Mouse (Mus musculus) olfactory bulb, adult 2 months (tissue): ENCODE results near the gene Ankrd52. TPM values are rescaled to one million over a fixed set of nuclear protein-coding genes. Genes with fewer than 3 reads are reported as not detected.
"Not testable (repeated sequence)": the region's sequence is repeated elsewhere in the genome, so short reads cannot be mapped to it uniquely, and the experiment has no call there.

Source experiments
- H3K27ac ChIP-seq: fragments of 200-500 bp; 2 replicates; pipeline ENCODE4 v1.5.1; 2012; ENCODE audit warnings: low read depth, low read length; ENCODE audit not compliant: insufficient read depth
- H3K4me1 ChIP-seq: fragments of 200-500 bp; 2 replicates; pipeline ENCODE4 v1.6.1; 2012; ENCODE audit warnings: low read length; ENCODE audit not compliant: control insufficient read depth, insufficient read depth
- H3K4me3 ChIP-seq: fragments of 200-500 bp; 2 replicates; pipeline ENCODE4 v1.5.1; 2012; ENCODE audit warnings: mild to moderate bottlenecking, low read depth, low read length, moderate library complexity; ENCODE audit not compliant: insufficient read depth
- CTCF ChIP-seq: fragments of 200-500 bp; IDR thresholded peaks from 2 replicates; pipeline ENCODE4 v1.5.1; 2012; ENCODE audit warnings: low read depth, mild to moderate bottlenecking, low read length, moderate library complexity; ENCODE audit not compliant: insufficient read depth
- POLR2A ChIP-seq: fragments of 200-500 bp; IDR thresholded peaks from 2 replicates; pipeline ENCODE4 v1.6.1; 2012; ENCODE audit warnings: mild to moderate bottlenecking, low read depth, low read length, moderate library complexity; ENCODE audit not compliant: insufficient read depth
- WGBS: fragments of 180-500 bp; shearing (Covaris S2); methylation state at CpG from one replicate; pipeline ENCODE4 v1.1.7; 2018; 5-methylcytosine and 5-hydroxymethylcytosine counted together
- polyA plus RNA-seq: library from polyadenylated mRNA; stranded (reverse); fragments of >200 nt; gene quantifications from 2 replicates; pipeline ENCODE4 v1.2.4, GENCODE M21; 2012; ENCODE audit warnings: low replicate concordance; ENCODE audit not compliant: missing spikeins, insufficient read depth, insufficient read length

The Ankrd52 gene
- polyA plus RNA-seq = not detected in 2 replicates

- 4% methylated on average over 56 of the region's 73 CpGs for WGBS
- Histone ChIP-seq H3K4me1 (peaks cover 16% of the 10 kb centered on the region), H3K27ac (peak within 1 kb of the TSS; percentile 100), H3K4me3 (peak within 1 kb of the TSS; percentile 96)
- TF ChIP-seq POLR2A = peak; percentile 93
- peak; percentile 45; the same call in 1 of the 2 replicates for TF ChIP-seq CTCF
These were observed at the start of gene Ankrd52 for GRCm38 (mm10) chr10:128376455-128377211. Gene Ankrd52 (plus strand): TSS chr10:128377115.

GRCm38 (mm10) chr10:128327610-128328009, 49.3 kb upstream of the Ankrd52 start:
- Histone ChIP-seq H3K4me3 (no peak overlapping the region), H3K27ac (no peak overlapping the region), H3K4me1 (peaks cover 11% of the 10 kb centered on the region)
- no peak for TF ChIP-seq CTCF
- no peak for TF ChIP-seq POLR2A
- WGBS = 78% methylated on average over 10 of the region's 10 CpGs

GRCm38 (mm10) chr10:128332358-128333249, 44.3 kb upstream of the Ankrd52 start:
- WGBS = 77% methylated on average over 6 of the region's 6 CpGs
- not testable (repeated sequence) for H3K4me3 ChIP-seq, H3K27ac ChIP-seq, H3K4me1 ChIP-seq

GRCm38 (mm10) chr10:128335582-128335981, 41.3 kb upstream of the Ankrd52 start:
- no peak overlapping the region for H3K4me3 ChIP-seq
- TF ChIP-seq CTCF (no peak), POLR2A (no peak)
- H3K4me1 ChIP-seq = 0 out of 2 replicates have a peak, but pooled peaks cover 3% of the 10 kb centered on the region
- H3K27ac ChIP-seq = no peak overlapping the region; the same call in 1 of the 2 replicates
- 0% methylated on average over 4 of the region's 4 CpGs for WGBS

GRCm38 (mm10) chr10:128336195-128336594, 40.7 kb upstream of the Ankrd52 start:
- TF ChIP-seq POLR2A (no peak), CTCF (no peak)
- no peak overlapping the region for H3K4me3 ChIP-seq
- no peak overlapping the region for H3K27ac ChIP-seq
- 0 out of 2 replicates have a peak, but pooled peaks cover 3% of the 10 kb centered on the region for H3K4me1 ChIP-seq
- WGBS = 94% methylated on average over 3 of the region's 3 CpGs

GRCm38 (mm10) chr10:128336597-128336996, 40.3 kb upstream of the Ankrd52 start:
- Histone ChIP-seq H3K4me3 (no peak overlapping the region), H3K4me1 (0 out of 2 replicates have a peak, but pooled peaks cover 3% of the 10 kb centered on the region), H3K27ac (no peak overlapping the region)
- 74% methylated on average over 3 of the region's 3 CpGs for WGBS
- TF ChIP-seq CTCF (no peak), POLR2A (no peak)

- TF ChIP-seq CTCF (no peak), POLR2A (peak; percentile 90)
- H3K4me1 ChIP-seq = 0 out of 2 replicates have a peak, but pooled peaks cover 3% of the 10 kb centered on the region
- WGBS = under 1% methylated on average over 61 of the region's 61 CpGs
- H3K4me3 ChIP-seq = peak within 1 kb of the TSS; percentile 98
- H3K27ac ChIP-seq = peak within 1 kb of the TSS; percentile 97
These were observed 39.4 kb upstream of the Ankrd52 start, which contains the start of gene Cs for GRCm38 (mm10) chr10:128337306-128338181. Gene Cs (plus strand): TSS chr10:128337734.

- peak overlapping the region; percentile 98 for H3K4me3 ChIP-seq
- 8% methylated on average over 5 of the region's 5 CpGs for WGBS
- H3K4me1 ChIP-seq = 0 out of 2 replicates have a peak, but pooled peaks cover 4% of the 10 kb centered on the region
- TF ChIP-seq CTCF (no peak), POLR2A (no peak)
- peak overlapping the region; percentile 97 for H3K27ac ChIP-seq
These were observed 38.5 kb upstream of the Ankrd52 start for GRCm38 (mm10) chr10:128338415-128338814.
